Mouse (Mus musculus) cortical plate, adult 2 months (tissue): ENCODE measurements around the gene 4931422A03Rik.

ENCODE experiments used
- CTCF ChIP-seq: fragments of 200-500 bp; IDR thresholded peaks from 2 replicates; pipeline ENCODE4 v1.5.1; 2011; ENCODE audit warnings: mild to moderate bottlenecking, control low read depth, low read length; ENCODE audit not compliant: insufficient read depth; ENCODE audit errors: extremely low read depth
- POLR2A ChIP-seq: fragments of 200-500 bp; IDR thresholded peaks from 2 replicates; pipeline ENCODE4 v1.6.1; 2011; ENCODE audit warnings: mild to moderate bottlenecking, low read length, control low read depth; ENCODE audit not compliant: insufficient read depth; ENCODE audit errors: extremely low read depth

DNA sequence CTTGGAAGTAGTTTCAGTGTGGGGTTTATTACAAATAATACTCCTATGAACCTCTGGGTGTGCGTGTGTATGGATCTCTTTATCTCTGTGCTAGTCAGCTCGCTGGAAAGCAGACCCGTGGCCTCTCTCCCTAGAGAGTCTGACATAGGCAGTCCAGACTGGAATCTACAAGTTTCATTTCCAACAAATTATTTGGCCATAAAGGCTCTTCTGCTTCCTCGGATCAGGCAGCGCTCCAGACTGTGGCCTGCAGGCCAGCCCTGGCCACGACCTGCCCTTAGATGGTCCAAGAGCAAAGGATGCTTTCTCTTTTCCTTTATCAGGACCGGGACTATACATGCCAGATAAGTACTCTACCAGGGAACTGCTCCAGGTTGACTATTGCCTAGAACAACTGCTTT is 96.7 kb downstream of the 4931422A03Rik start:
- TF ChIP-seq CTCF (no peak), POLR2A (no peak)
